Mouse (Mus musculus) neural tube, embryonic 14.5 days (tissue): ENCODE measurements around the gene Map2k1. TPM values are rescaled to one million over a fixed set of nuclear protein-coding genes. Genes with fewer than 3 reads are reported as not detected.

Source experiments
- ATAC-seq: fragments of 200-750 bp; cut with Nextera tagmentation; 2 replicates; pipeline ENCODE4 v1.8.0; 2017; ENCODE audit warnings: low read depth, mild to moderate bottlenecking, moderate TSS enrichment, moderate library complexity
- H3K27ac ChIP-seq: fragments of 300-500 bp; sonication (generic); 2 replicates; pipeline ENCODE4 v1.5.1; 2014; ENCODE audit warnings: low read depth, mild to moderate bottlenecking, control low read depth, low read length, moderate library complexity, mixed read lengths
- H3K27me3 ChIP-seq: fragments of 300-500 bp; sonication (generic); 2 replicates; pipeline ENCODE4 v1.6.1; 2014; ENCODE audit warnings: low read length; ENCODE audit not compliant: control insufficient read depth, insufficient read depth
- H3K36me3 ChIP-seq: fragments of 300-500 bp; sonication (generic); 2 replicates; pipeline ENCODE4 v1.6.1; 2014; ENCODE audit warnings: low read length, mixed read lengths; ENCODE audit not compliant: control insufficient read depth, insufficient read depth
- H3K4me1 ChIP-seq: fragments of 300-500 bp; sonication (generic); 2 replicates; pipeline ENCODE4 v1.6.1; 2014; ENCODE audit warnings: low read length; ENCODE audit not compliant: control insufficient read depth, insufficient read depth
- H3K4me2 ChIP-seq: fragments of 300-500 bp; sonication (generic); 2 replicates; pipeline ENCODE4 v1.6.1; 2014; ENCODE audit warnings: mild to moderate bottlenecking, low read depth, low read length, control low read depth
- H3K4me3 ChIP-seq: fragments of 300-500 bp; sonication (generic); 2 replicates; pipeline ENCODE4 v1.5.1; 2014; ENCODE audit warnings: low read depth, low read length, control low read depth, mixed read lengths
- H3K9ac ChIP-seq: fragments of 300-500 bp; sonication (generic); replicated peaks from 2 replicates; pipeline ENCODE4 v1.6.1; 2014; ENCODE audit warnings: low read depth, mild to moderate bottlenecking, control low read depth, low read length, mixed read lengths
- H3K9me3 ChIP-seq: fragments of 300-500 bp; sonication (generic); 2 replicates; pipeline ENCODE4 v1.6.1; 2016; ENCODE audit warnings: low read length; ENCODE audit not compliant: control insufficient read depth
- WGBS: fragments of 180-500 bp; shearing (Covaris S2); extraction: QIAGEN DNeasy Blood & Tissue Kit; methylation state at CpG from one replicate; pipeline ENCODE4 v1.1.7; 2014; 5-methylcytosine and 5-hydroxymethylcytosine counted together
- polyA plus RNA-seq: library from polyadenylated mRNA; unstranded; fragments of >200 nt; fragmentation: Nextera tagmentation; extraction: Ambion mirVana; gene quantifications from 2 replicates; pipeline ENCODE4 v1.2.1, GENCODE M21; 2014

Map2k1 gene
- polyA plus RNA-seq, 1 experiment from 2014 or later = 59.7 TPM

- ATAC-seq = no peak
Observed at GRCm38 (mm10) chr9:64221480-64221879, 32.0 kb downstream of the Map2k1 start.

GRCm38 (mm10) chr9:64220603-64221002 lies 32.8 kb downstream of the Map2k1 start:
- H3K27me3 ChIP-seq = no peaks in the 10 kb centered on the region
- H3K9me3 ChIP-seq = no peaks in the 10 kb centered on the region
- H3K36me3 ChIP-seq = no peaks in the 10 kb centered on the region
- H3K4me2 ChIP-seq = no peak overlapping the region
- 24% methylated on average over 1 of the region's 1 CpGs for WGBS
- no peak overlapping the region for H3K27ac ChIP-seq
- no peak for ATAC-seq
- H3K4me3 ChIP-seq = no peak overlapping the region
- no peak overlapping the region for H3K9ac ChIP-seq
- no peaks in the 10 kb centered on the region for H3K4me1 ChIP-seq

More at GRCm38 (mm10) chr9:64221480-64221879, 32.0 kb downstream of the Map2k1 start:
- no peaks in the 10 kb centered on the region for H3K9me3 ChIP-seq
- H3K4me3 ChIP-seq = no peak overlapping the region
- 88% methylated on average over 4 of the region's 4 CpGs for WGBS
- no peak overlapping the region for H3K9ac ChIP-seq
- H3K4me1 ChIP-seq = no peaks in the 10 kb centered on the region
- no peak overlapping the region for H3K27ac ChIP-seq
- H3K27me3 ChIP-seq = no peaks in the 10 kb centered on the region
- no peaks in the 10 kb centered on the region for H3K36me3 ChIP-seq
- no peak overlapping the region for H3K4me2 ChIP-seq

- H3K9ac ChIP-seq = no peak overlapping the region
- H3K9me3 ChIP-seq = no peaks in the 10 kb centered on the region
- no peaks in the 10 kb centered on the region for H3K27me3 ChIP-seq
- no peaks in the 10 kb centered on the region for H3K36me3 ChIP-seq
- no peaks in the 10 kb centered on the region for H3K4me1 ChIP-seq
- no peak for ATAC-seq
- no peak overlapping the region for H3K4me2 ChIP-seq
- H3K27ac ChIP-seq = no peak overlapping the region
- H3K4me3 ChIP-seq = no peak overlapping the region
- WGBS = 86% methylated on average over 10 of the region's 10 CpGs
Observed at GRCm38 (mm10) chr9:64219772-64220420, 33.5 kb downstream of the Map2k1 start.

- no peak overlapping the region for H3K4me3 ChIP-seq
- no peaks in the 10 kb centered on the region for H3K9me3 ChIP-seq
- no peaks in the 10 kb centered on the region for H3K36me3 ChIP-seq
- no peak for ATAC-seq
- H3K27me3 ChIP-seq = no peaks in the 10 kb centered on the region
- no peaks in the 10 kb centered on the region for H3K4me1 ChIP-seq
- H3K4me2 ChIP-seq = no peak overlapping the region
- 71% methylated on average over 1 of the region's 1 CpGs for WGBS
- no peak overlapping the region for H3K9ac ChIP-seq
- no peak overlapping the region for H3K27ac ChIP-seq
Observed at GRCm38 (mm10) chr9:64219305-64219704, 34.1 kb downstream of the Map2k1 start.

GRCm38 (mm10) chr9:64217887-64218286 lies 35.5 kb downstream of the Map2k1 start:
- no peaks in the 10 kb centered on the region for H3K27me3 ChIP-seq
- no peaks in the 10 kb centered on the region for H3K36me3 ChIP-seq
- no peak overlapping the region for H3K4me3 ChIP-seq
- no peak overlapping the region for H3K4me2 ChIP-seq
- no peak for ATAC-seq
- H3K4me1 ChIP-seq = no peaks in the 10 kb centered on the region
- no peaks in the 10 kb centered on the region for H3K9me3 ChIP-seq
- no peak overlapping the region for H3K27ac ChIP-seq
- H3K9ac ChIP-seq = no peak overlapping the region

- no peak for ATAC-seq
- 94% methylated on average over 2 of the region's 2 CpGs for WGBS
- Histone ChIP-seq H3K9me3 (no peaks in the 10 kb centered on the region), H3K36me3 (no peaks in the 10 kb centered on the region), H3K4me1 (no peaks in the 10 kb centered on the region), H3K4me3 (no peak overlapping the region), H3K4me2 (no peak overlapping the region), H3K9ac (no peak overlapping the region), H3K27me3 (no peaks in the 10 kb centered on the region), H3K27ac (no peak overlapping the region)
Observed at GRCm38 (mm10) chr9:64216641-64217040, 36.8 kb downstream of the Map2k1 start.

- 87% methylated on average over 4 of the region's 4 CpGs for WGBS
- no peaks in the 10 kb centered on the region for H3K27me3 ChIP-seq
- H3K4me3 ChIP-seq = no peak overlapping the region
- no peak overlapping the region for H3K4me2 ChIP-seq
- ATAC-seq = no peak
- H3K9me3 ChIP-seq = no peaks in the 10 kb centered on the region
- H3K27ac ChIP-seq = no peak overlapping the region
- H3K4me1 ChIP-seq = no peaks in the 10 kb centered on the region
- no peaks in the 10 kb centered on the region for H3K36me3 ChIP-seq
- H3K9ac ChIP-seq = no peak overlapping the region
Observed at GRCm38 (mm10) chr9:64216090-64216489, 37.3 kb downstream of the Map2k1 start.

GRCm38 (mm10) chr9:64214452-64214851 lies 39.0 kb downstream of the Map2k1 start:
- WGBS = 94% methylated on average over 17 of the region's 17 CpGs
- no peak for ATAC-seq
- Histone ChIP-seq H3K27me3 (no peaks in the 10 kb centered on the region), H3K4me3 (no peak overlapping the region), H3K9ac (no peak overlapping the region), H3K27ac (no peak overlapping the region), H3K36me3 (no peaks in the 10 kb centered on the region), H3K9me3 (no peaks in the 10 kb centered on the region), H3K4me2 (no peak overlapping the region), H3K4me1 (no peaks in the 10 kb centered on the region)

GRCm38 (mm10) chr9:64207509-64208084 lies 45.8 kb downstream of the Map2k1 start:
- no peaks in the 10 kb centered on the region for H3K4me1 ChIP-seq
- H3K9me3 ChIP-seq = no peaks in the 10 kb centered on the region
- ATAC-seq = no peak
- peaks cover 12% of the 10 kb centered on the region; the same call in 1 of the 2 replicates for H3K36me3 ChIP-seq
- no peak overlapping the region for H3K9ac ChIP-seq
- no peak overlapping the region for H3K27ac ChIP-seq
- no peak overlapping the region for H3K4me3 ChIP-seq
- WGBS = 82% methylated on average over 3 of the region's 3 CpGs
- no peak overlapping the region for H3K4me2 ChIP-seq
- H3K27me3 ChIP-seq = no peaks in the 10 kb centered on the region
